Mouse (Mus musculus): ENCODE results near the gene Gpcpd1. TPM values are rescaled to one million over a fixed set of nuclear protein-coding genes. Genes with fewer than 3 reads are reported as not detected.

Gene Gpcpd1
- total RNA-seq, 2 experiments from 2014 or later: 251 to 323 TPM

- intact Hi-C loops (cut with DNase I): no loop called here
- DNase-seq: peak; percentile 20 to 26
These were observed 60.5 kb downstream of the Gpcpd1 start for GRCm38 (mm10) chr2:132526894-132527532.

- no peak for DNase-seq
- intact Hi-C loops (cut with DNase I): no loop called here
These were observed 61.4 kb downstream of the Gpcpd1 start for GRCm38 (mm10) chr2:132526110-132526509.

GRCm38 (mm10) chr2:132518021-132518901 is 69.3 kb downstream of the Gpcpd1 start:
- intact Hi-C loops (cut with DNase I): loop anchor here (1.0 to 10.0 kb wide), 2 partner anchors 267 to 388 kb away; partner anchors contain the start of gene Chgb
- DNase-seq: no peak

DNA sequence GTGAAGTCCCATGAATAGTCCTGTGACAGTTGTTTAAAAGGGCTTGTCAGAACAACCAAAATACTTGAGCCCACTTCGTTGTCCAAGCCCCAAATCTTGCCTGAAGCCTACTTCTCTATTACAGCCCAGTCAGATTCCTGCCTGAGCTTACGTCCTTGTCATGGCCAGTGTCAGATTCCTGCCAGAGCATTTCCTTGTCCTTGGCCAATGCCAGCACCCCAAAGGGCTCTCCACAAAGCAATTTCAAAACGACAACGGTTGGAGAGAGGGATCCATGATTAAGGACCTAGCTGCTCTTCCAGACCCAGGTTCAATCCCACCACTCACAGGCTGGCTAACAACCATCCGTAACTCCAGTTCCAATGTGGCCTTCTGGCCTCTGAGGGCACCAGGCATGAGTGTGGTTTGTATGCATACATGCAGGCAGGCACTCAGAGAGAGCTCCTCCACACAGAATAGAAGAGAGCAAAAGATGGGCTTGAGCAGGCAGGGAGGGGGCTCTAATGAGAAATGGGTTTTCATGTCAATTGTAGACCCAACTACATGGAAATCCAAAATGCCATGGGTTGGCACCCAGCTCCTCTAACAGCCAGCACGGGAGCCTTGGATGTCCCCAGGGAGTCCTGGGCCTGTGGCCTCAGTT is 70.2 kb downstream of the Gpcpd1 start:
- no peak for DNase-seq
- intact Hi-C loops (cut with DNase I): loop anchor here (10.0 kb wide), 1 partner anchor 267 kb away; the partner anchor contains the start of gene Chgb

DNA sequence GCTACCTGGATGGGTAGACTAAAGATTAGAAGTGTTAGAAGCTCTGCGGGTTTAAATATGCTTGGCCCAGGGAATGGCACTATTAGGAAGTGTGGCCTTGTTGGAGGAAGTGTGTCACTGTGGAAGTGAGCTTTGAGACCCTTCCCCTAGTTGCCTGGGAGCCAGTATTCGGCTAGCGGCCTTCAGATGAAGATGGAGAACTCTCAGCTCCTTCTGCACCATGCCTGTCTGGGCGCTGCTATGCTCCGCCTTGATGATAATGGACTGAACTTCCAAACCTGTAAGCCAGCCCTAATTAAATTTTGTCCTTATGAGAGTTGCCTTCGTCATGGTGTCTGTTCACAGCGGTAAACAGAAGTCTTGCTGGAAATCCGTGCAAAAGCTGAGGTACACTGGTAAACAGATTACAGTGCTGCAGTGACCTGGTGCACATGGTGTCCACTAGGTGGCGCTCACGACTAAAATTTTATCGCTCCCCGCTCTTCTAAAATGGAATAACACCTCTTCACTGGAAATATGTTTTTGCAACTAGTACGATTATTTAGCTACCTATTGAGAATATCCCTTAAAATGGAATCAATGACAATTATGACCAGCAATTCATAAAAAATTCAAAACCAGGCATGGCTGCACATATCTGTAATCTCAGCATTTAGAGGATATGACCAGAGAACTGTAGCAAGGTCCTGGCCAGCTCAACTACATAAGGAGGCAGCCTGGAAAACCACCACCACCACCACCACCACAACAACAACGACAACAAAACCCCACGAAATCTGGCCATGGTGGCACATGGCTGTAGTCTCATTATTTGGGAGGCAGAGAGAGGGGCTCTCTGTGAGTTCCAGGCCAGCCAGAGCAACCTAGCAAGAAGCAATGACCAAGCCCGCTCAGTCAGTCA is 71.1 kb downstream of the Gpcpd1 start:
- DNase-seq: peak; percentile 70 to 82
- intact Hi-C loops (cut with DNase I): loop anchor here (1.0 to 10.0 kb wide), 3 partner anchors 185 to 268 kb away; partner anchors contain the start of gene Chgb

DNA sequence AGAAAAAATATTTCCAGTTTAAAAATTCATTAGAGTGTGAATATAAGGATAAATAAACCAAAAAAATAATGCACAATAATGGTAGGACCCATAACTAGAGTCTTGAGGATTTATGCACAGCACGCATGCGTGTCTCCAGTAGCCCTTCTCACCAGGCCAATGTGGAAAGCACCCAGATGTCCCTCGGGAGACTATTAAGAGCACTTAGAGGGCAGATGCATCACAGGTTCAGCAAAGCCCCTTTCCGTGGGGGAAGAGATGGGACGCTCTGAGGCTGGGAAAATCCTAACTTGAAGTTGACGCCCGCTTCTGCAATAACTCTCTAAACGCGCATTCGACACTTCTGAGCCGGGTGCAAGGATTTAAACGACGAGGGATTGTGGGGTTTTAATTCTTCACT is 71.9 kb downstream of the Gpcpd1 start:
- intact Hi-C loops (cut with DNase I): loop anchor here (1.0 to 10.0 kb wide), 3 partner anchors 186 to 269 kb away; partner anchors contain the start of gene Chgb
- no peak for DNase-seq

DNA sequence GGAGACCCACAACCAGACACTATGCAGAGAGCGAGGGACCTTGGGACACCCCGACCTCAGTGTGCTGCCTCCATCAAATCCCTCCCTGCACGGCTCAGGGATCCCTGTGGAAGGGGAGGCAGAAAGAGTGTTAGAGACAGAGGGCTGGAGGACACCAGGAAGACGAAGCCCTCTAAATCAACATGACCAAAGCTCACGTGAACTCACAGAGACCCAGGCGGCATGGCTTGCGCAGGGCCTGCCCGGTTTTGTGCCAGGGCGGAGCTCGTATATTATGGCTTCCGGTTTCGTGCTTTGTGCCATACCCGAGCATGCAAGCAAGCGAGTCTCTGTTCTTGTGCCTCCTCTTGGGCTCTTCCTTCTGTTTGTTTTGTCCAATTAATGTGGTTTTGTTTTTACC is 72.5 kb downstream of the Gpcpd1 start:
- intact Hi-C loops (cut with DNase I): loop anchor here (10.0 kb wide), 1 partner anchor 270 kb away; the partner anchor contains the start of gene Chgb

GRCm38 (mm10) chr2:132514353-132514752 is 73.2 kb downstream of the Gpcpd1 start:
- intact Hi-C loops (cut with DNase I): loop anchor here (10.0 kb wide), 1 partner anchor 270 kb away; the partner anchor contains the start of gene Chgb
- peak in 1 of 2 experiments; percentile 16 for DNase-seq

More for the DNA sequence above, 72.5 kb downstream of the Gpcpd1 start:
- DNase-seq: no peak

GRCm38 (mm10) chr2:132513371-132514181 is 74.0 kb downstream of the Gpcpd1 start:
- no peak for DNase-seq
- intact Hi-C loops (cut with DNase I): loop anchor here (10.0 kb wide), 1 partner anchor 271 kb away; the partner anchor contains the start of gene Chgb

- intact Hi-C loops (cut with DNase I): loop anchor here (10.0 kb wide), 1 partner anchor 272 kb away; the partner anchor contains the start of gene Chgb
- no peak for DNase-seq
These were observed 74.6 kb downstream of the Gpcpd1 start for GRCm38 (mm10) chr2:132512977-132513351.

DNA sequence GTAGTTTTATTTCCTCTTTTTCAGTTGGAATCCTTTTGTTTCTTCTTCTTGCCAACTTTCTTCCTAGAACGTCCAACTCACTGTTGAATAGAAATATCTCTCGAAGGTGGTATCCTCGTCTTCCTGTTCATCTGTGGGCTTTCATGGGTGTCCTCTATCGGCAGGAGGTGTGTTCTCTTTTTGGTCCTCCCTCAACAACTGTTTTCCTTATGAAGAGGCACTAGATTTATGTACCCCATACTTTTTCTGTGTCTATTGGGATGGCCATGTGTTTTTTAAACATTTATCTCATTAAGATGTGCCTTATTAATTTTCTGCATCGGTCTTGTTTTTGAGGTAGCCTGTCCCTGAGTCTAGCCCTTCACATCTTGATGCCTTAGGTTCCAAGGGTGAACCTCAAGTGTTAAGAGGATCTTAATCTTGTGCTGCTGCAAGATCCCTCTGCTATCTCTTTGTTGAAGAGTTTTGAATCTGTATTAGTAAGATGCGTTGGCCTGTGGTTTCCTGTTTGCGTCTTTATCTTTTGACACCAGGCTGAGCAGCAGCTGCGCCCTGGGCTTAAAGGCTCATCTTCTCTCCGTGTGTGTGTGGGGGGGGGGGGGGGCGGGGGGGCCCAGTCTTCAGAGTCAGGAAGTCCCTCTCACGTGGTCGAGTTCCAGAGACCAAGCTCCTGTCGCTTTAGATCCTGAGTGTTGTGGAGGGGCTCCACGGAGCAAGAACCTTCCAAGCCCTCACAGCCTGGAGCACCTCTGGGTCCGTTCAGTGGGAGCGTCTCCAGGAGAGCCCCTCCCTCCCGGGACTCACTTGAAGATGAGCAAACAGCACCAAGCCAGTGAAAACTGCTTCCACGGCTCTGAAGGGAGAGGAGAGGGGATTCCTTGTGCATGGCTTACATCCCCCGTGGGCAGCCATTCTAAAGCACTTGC is 75.2 kb downstream of the Gpcpd1 start:
- intact Hi-C loops (cut with DNase I): loop anchor here (10.0 kb wide), 1 partner anchor 272 kb away; the partner anchor contains the start of gene Chgb

GRCm38 (mm10) chr2:132511011-132511818 is 76.3 kb downstream of the Gpcpd1 start:
- intact Hi-C loops (cut with DNase I): loop anchor here (10.0 kb wide), 1 partner anchor 274 kb away; the partner anchor contains the start of gene Chgb
- no peak for DNase-seq

More for the DNA sequence above, 75.2 kb downstream of the Gpcpd1 start:
- DNase-seq: no peak

- DNase-seq: no peak
- intact Hi-C loops (cut with DNase I): loop anchor here (10.0 kb wide), 1 partner anchor 275 kb away; the partner anchor contains the start of gene Chgb
These were observed 77.8 kb downstream of the Gpcpd1 start for GRCm38 (mm10) chr2:132509714-132510113.

- DNase-seq: no peak
- intact Hi-C loops (cut with DNase I): no loop called here
These were observed 78.3 kb downstream of the Gpcpd1 start for GRCm38 (mm10) chr2:132509261-132509660.

GRCm38 (mm10) chr2:132507521-132507920 is 80.0 kb downstream of the Gpcpd1 start:
- no peak for DNase-seq
- intact Hi-C loops (cut with DNase I): no loop called here

DNA sequence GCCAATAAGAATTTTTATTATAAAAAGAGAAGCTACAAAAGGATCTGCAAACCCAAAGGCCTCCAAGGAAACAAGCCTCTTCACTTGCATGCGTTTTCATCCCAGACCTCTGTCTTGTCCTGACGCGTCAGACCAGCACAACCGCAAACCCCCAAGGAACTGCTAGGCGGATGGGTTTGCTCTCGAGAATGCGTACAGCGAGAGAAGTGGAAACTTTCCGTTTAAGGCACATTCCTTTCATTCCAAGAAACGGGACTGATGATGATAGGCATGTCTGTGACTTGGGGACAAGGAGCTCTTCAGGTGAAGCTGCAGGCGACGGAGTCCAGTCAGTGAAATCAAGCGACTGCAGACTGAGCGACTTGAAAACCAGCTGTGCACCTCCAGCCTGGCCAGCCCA is 80.4 kb downstream of the Gpcpd1 start:
- intact Hi-C loops (cut with DNase I): no loop called here
- no peak for DNase-seq

GRCm38 (mm10) chr2:132505828-132506227 is 81.7 kb downstream of the Gpcpd1 start:
- DNase-seq: no peak
- intact Hi-C loops (cut with DNase I): no loop called here
